Mouse (Mus musculus) embryonic facial prominence, embryonic 13.5 days (tissue): ENCODE data around the gene Gcnt2. TPM values are rescaled to one million over a fixed set of nuclear protein-coding genes. Genes with fewer than 3 reads are reported as not detected.
"Not testable (repeated sequence)": the region's sequence is repeated elsewhere in the genome, so short reads cannot be mapped to it uniquely, and the experiment has no call there.

Experiments used
- ATAC-seq: fragments of 200-750 bp; cut with Nextera tagmentation; 2 replicates; pipeline ENCODE4 v1.8.0; 2017; ENCODE audit warnings: low read depth; ENCODE audit not compliant: insufficient number of reproducible peaks, insufficient read depth, low FRiP score, low TSS enrichment
- H3K27ac ChIP-seq: fragments of 300-500 bp; sonication (generic); 2 replicates; pipeline ENCODE4 v1.5.1; 2015; ENCODE audit warnings: moderate library complexity, mild to moderate bottlenecking, inconsistent platforms
- H3K27me3 ChIP-seq: fragments of 300-500 bp; sonication (generic); 2 replicates; pipeline ENCODE4 v1.6.1; 2015; ENCODE audit warnings: mild to moderate bottlenecking, inconsistent platforms
- H3K36me3 ChIP-seq: fragments of 300-500 bp; sonication (generic); 2 replicates; pipeline ENCODE4 v1.6.1; 2015; ENCODE audit warnings: mild to moderate bottlenecking, inconsistent platforms
- H3K4me1 ChIP-seq: fragments of 300-500 bp; sonication (generic); 2 replicates; pipeline ENCODE4 v1.6.1; 2015; ENCODE audit warnings: inconsistent platforms
- H3K4me2 ChIP-seq: fragments of 300-500 bp; sonication (generic); 2 replicates; pipeline ENCODE4 v1.6.1; 2015; ENCODE audit warnings: moderate library complexity, mild to moderate bottlenecking, inconsistent platforms
- H3K4me3 ChIP-seq: fragments of 300-500 bp; sonication (generic); 2 replicates; pipeline ENCODE4 v1.5.1; 2015; ENCODE audit warnings: mild to moderate bottlenecking, inconsistent platforms
- H3K9ac ChIP-seq: fragments of 300-500 bp; sonication (generic); 2 replicates; pipeline ENCODE4 v1.6.1; 2015; ENCODE audit warnings: mild to moderate bottlenecking, inconsistent platforms
- H3K9me3 ChIP-seq: fragments of 300-500 bp; sonication (generic); 2 replicates; pipeline ENCODE4 v1.6.1; 2016; ENCODE audit warnings: inconsistent platforms
- WGBS: fragments of 180-500 bp; shearing (Covaris S2); methylation state at CpG from one replicate; pipeline ENCODE4 v1.1.7; 2015; ENCODE audit warnings: mixed read lengths; 5-methylcytosine and 5-hydroxymethylcytosine counted together
- polyA plus RNA-seq: library from polyadenylated mRNA; unstranded; fragments of >200 nt; fragmentation: Nextera tagmentation; extraction: Ambion mirVana; gene quantifications from 2 replicates; pipeline ENCODE4 v1.2.1, GENCODE M21; 2015

Gcnt2 gene
- polyA plus RNA-seq, 1 experiment from 2014 or later = 2.7 TPM

- H3K27ac ChIP-seq = no peak overlapping the region
- H3K9ac ChIP-seq = no peak overlapping the region
- H3K4me1 ChIP-seq = no peaks in the 10 kb centered on the region
- no peaks in the 10 kb centered on the region for H3K36me3 ChIP-seq
- WGBS = 72% methylated on average over 1 of the region's 1 CpGs
- H3K4me3 ChIP-seq = no peak overlapping the region
- no peaks in the 10 kb centered on the region for H3K27me3 ChIP-seq
- no peaks in the 10 kb centered on the region for H3K9me3 ChIP-seq
- ATAC-seq = no peak
- no peak overlapping the region for H3K4me2 ChIP-seq
Measured at GRCm38 (mm10) chr13:40982759-40983158, 123.2 kb downstream of the Gcnt2 start.

GRCm38 (mm10) chr13:40986081-40986480 is 126.5 kb downstream of the Gcnt2 start:
- H3K4me3 ChIP-seq = no peak overlapping the region
- no peak overlapping the region for H3K4me2 ChIP-seq
- no peak overlapping the region for H3K27ac ChIP-seq
- no peak for ATAC-seq
- 93% methylated on average over 5 of the region's 5 CpGs for WGBS
- H3K4me1 ChIP-seq = no peaks in the 10 kb centered on the region
- no peaks in the 10 kb centered on the region for H3K27me3 ChIP-seq
- no peak overlapping the region for H3K9ac ChIP-seq
- H3K36me3 ChIP-seq = no peaks in the 10 kb centered on the region
- H3K9me3 ChIP-seq = no peaks in the 10 kb centered on the region

GRCm38 (mm10) chr13:40987608-40988303 is 128.2 kb downstream of the Gcnt2 start:
- not testable (repeated sequence) for H3K9me3 ChIP-seq, H3K4me2 ChIP-seq, H3K27ac ChIP-seq

GRCm38 (mm10) chr13:40988418-40988817 is 128.9 kb downstream of the Gcnt2 start:
- H3K9me3 ChIP-seq = no peaks in the 10 kb centered on the region
- H3K9ac ChIP-seq = no peak overlapping the region
- WGBS = 60% methylated on average over 2 of the region's 2 CpGs
- H3K27ac ChIP-seq = no peak overlapping the region
- ATAC-seq = no peak
- H3K27me3 ChIP-seq = no peaks in the 10 kb centered on the region
- no peaks in the 10 kb centered on the region for H3K4me1 ChIP-seq
- no peak overlapping the region for H3K4me2 ChIP-seq
- H3K4me3 ChIP-seq = no peak overlapping the region
- H3K36me3 ChIP-seq = no peaks in the 10 kb centered on the region

More at GRCm38 (mm10) chr13:40987608-40988303, 128.2 kb downstream of the Gcnt2 start:
- WGBS = 72% methylated on average over 4 of the region's 4 CpGs
- not testable (repeated sequence) for H3K36me3 ChIP-seq, H3K27me3 ChIP-seq, ATAC-seq, H3K9ac ChIP-seq, H3K4me1 ChIP-seq, H3K4me3 ChIP-seq

GRCm38 (mm10) chr13:40994487-40995263 is 135.1 kb downstream of the Gcnt2 start:
- Histone ChIP-seq H3K9ac (no peak overlapping the region), H3K27me3 (no peaks in the 10 kb centered on the region), H3K4me1 (no peaks in the 10 kb centered on the region), H3K4me2 (no peak overlapping the region), H3K9me3 (no peaks in the 10 kb centered on the region), H3K27ac (peak overlapping the region; percentile 16; the same call in 1 of the 2 replicates), H3K4me3 (no peak overlapping the region), H3K36me3 (no peaks in the 10 kb centered on the region)
- 49% methylated on average over 8 of the region's 8 CpGs for WGBS
- peak; percentile 26; the same call in 1 of the 2 replicates for ATAC-seq

- H3K4me3 ChIP-seq, H3K9ac ChIP-seq, H3K27ac ChIP-seq, H3K36me3 ChIP-seq, H3K4me2 ChIP-seq, ATAC-seq, H3K27me3 ChIP-seq, H3K4me1 ChIP-seq, H3K9me3 ChIP-seq: not testable (repeated sequence)
- 92% methylated on average over 5 of the region's 5 CpGs for WGBS
Measured at GRCm38 (mm10) chr13:40998537-40998936, 139.0 kb downstream of the Gcnt2 start.

- Histone ChIP-seq H3K4me3 (peak overlapping the region; percentile 78), H3K27ac (peak overlapping the region; percentile 99), H3K4me2 (peak overlapping the region; percentile 85), H3K4me1 (peaks cover 9% of the 10 kb centered on the region), H3K36me3 (peaks cover 12% of the 10 kb centered on the region), H3K27me3 (no peaks in the 10 kb centered on the region), H3K9me3 (no peaks in the 10 kb centered on the region), H3K9ac (peak overlapping the region; percentile 82)
- WGBS = under 1% methylated on average over 25 of the region's 25 CpGs
- ATAC-seq = no peak; the same call in 1 of the 2 replicates
Measured at GRCm38 (mm10) chr13:41000140-41000925, 140.8 kb downstream of the Gcnt2 start.

GRCm38 (mm10) chr13:41000926-41001639 is 141.5 kb downstream of the Gcnt2 start, which contains the start of gene Pak1ip1:
TSS of gene Pak1ip1 (plus strand) at chr13:41001023.
- H3K9me3 ChIP-seq = no peaks in the 10 kb centered on the region
- H3K36me3 ChIP-seq = peaks cover 20% of the 10 kb centered on the region
- ATAC-seq = peak; percentile 90
- H3K27ac ChIP-seq = peak within 1 kb of the TSS; percentile 99
- H3K4me3 ChIP-seq = peak within 1 kb of the TSS; percentile 78
- no peaks in the 10 kb centered on the region for H3K27me3 ChIP-seq
- WGBS = under 1% methylated on average over 58 of the region's 58 CpGs
- peaks cover 9% of the 10 kb centered on the region for H3K4me1 ChIP-seq
- peak within 1 kb of the TSS; percentile 82 for H3K9ac ChIP-seq
- H3K4me2 ChIP-seq = peak within 1 kb of the TSS; percentile 85

GRCm38 (mm10) chr13:41002001-41002400 is 142.4 kb downstream of the Gcnt2 start:
- H3K36me3 ChIP-seq = peaks cover 28% of the 10 kb centered on the region
- H3K27ac ChIP-seq = no peak overlapping the region
- no peaks in the 10 kb centered on the region for H3K9me3 ChIP-seq
- no peak overlapping the region for H3K9ac ChIP-seq
- peaks cover 9% of the 10 kb centered on the region for H3K4me1 ChIP-seq
- H3K27me3 ChIP-seq = no peaks in the 10 kb centered on the region
- peak overlapping the region; percentile 78 for H3K4me3 ChIP-seq
- WGBS = 82% methylated on average over 5 of the region's 5 CpGs
- ATAC-seq = no peak
- peak overlapping the region; percentile 85 for H3K4me2 ChIP-seq

- Histone ChIP-seq H3K36me3 (peaks cover 70% of the 10 kb centered on the region), H3K9ac (no peak overlapping the region), H3K27me3 (no peaks in the 10 kb centered on the region), H3K9me3 (no peaks in the 10 kb centered on the region), H3K27ac (no peak overlapping the region), H3K4me1 (peaks cover 7% of the 10 kb centered on the region), H3K4me2 (no peak overlapping the region), H3K4me3 (no peak overlapping the region)
- ATAC-seq = no peak
- 94% methylated on average over 4 of the region's 4 CpGs for WGBS
Measured at GRCm38 (mm10) chr13:41006244-41006643, 146.7 kb downstream of the Gcnt2 start.

GRCm38 (mm10) chr13:41008271-41008670 is 148.7 kb downstream of the Gcnt2 start:
- ATAC-seq = no peak
- 94% methylated on average over 10 of the region's 10 CpGs for WGBS
- H3K27ac ChIP-seq = no peak overlapping the region
- no peak overlapping the region for H3K4me3 ChIP-seq
- peaks cover 87% of the 10 kb centered on the region for H3K36me3 ChIP-seq
- no peaks in the 10 kb centered on the region for H3K4me1 ChIP-seq
- H3K4me2 ChIP-seq = no peak overlapping the region
- no peak overlapping the region for H3K9ac ChIP-seq
- no peaks in the 10 kb centered on the region for H3K9me3 ChIP-seq
- no peaks in the 10 kb centered on the region for H3K27me3 ChIP-seq
